Mouse (Mus musculus) mouse embryonic stem cell (cell line): ENCODE measurements at regions not wholly inside any gene's neighbourhood (a gene's known extent, or its start where the extent isn't known, plus 50 kb on each side); places are given as distances from the start of the nearest gene placed in this dataset.

Experiments
- in situ Hi-C, 2 experiments: fragments of 300-500 bp; cut with MboI; formaldehyde crosslinking; loops; 1 replicate in 1 of 2; 3 replicates in 1 of 2; pipeline ENCODE4 v1.14.3; 2019 to 2020; ENCODE audit warnings: low sequenced_read_pairs in 2 of 2, low pct_unique_long_range_greater_than_20kb in 1 of 2, mixed read lengths in 1 of 2; ENCODE audit not compliant: unreplicated experiment in 1 of 2

- in situ Hi-C loops, result loop anchor here (10.0 to 25.0 kb wide), 2 partner anchors 220 to 237 kb away; partner anchors contain the start of genes Gm45208 (in 1 of the 2), Gpkow (in 1 of the 2) and Wdr45 (in 1 of the 2)
These were observed 98.6 kb upstream of the Foxp3 start for GRCm38 (mm10) chrX:7474831-7475230.

- in situ Hi-C loops, result loop anchor here (10.0 to 25.0 kb wide), 2 partner anchors 221 to 238 kb away; partner anchors contain the start of genes Gm45208 (in 1 of the 2), Gpkow (in 1 of the 2) and Wdr45 (in 1 of the 2)
These were observed 98.2 kb upstream of the Usp27x start for GRCm38 (mm10) chrX:7473814-7474213.

DNA sequence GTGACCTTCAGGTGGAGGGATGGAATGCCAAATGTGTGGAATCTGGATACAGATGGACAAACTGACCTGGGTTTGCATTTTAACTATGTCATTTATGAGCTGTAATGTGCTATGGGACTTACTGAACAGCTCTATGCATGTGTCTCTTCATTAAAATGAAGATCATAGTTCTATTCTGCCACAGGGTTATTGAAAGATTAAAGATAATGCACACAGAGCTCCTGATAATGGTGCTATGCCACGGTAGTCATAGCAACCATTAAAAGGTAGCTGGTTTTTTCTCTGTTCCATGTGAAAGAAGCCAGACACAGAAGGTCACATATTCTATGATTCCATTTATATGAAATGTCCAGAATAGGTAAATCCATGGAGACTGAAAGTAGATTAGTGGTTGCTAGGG is 94.2 kb upstream of the Usp27x start:
- in situ Hi-C loops, result loop anchor here (10.0 to 25.0 kb wide), 2 partner anchors 225 to 242 kb away; partner anchors contain the start of genes Gm45208 (in 1 of the 2), Gpkow (in 1 of the 2) and Wdr45 (in 1 of the 2)

DNA sequence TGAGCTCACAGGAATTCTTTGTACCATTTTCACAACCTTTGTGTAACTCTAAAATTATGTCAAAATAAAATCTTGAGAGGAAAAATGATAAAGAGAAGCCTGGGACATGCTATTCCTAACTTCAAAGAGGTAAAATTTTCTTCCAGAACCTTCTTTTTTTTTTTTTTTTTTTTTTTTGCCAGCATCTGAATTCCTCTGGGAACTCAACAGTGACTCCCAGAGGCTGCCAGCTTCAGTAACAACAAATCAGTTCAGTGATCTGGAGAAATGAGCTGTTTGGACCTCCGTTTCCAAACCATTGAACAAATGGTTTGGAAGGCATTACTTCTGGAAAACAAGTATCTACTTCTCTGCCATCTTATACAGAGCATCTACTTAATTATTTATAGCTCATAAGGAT is 92.4 kb upstream of the Usp27x start:
- in situ Hi-C loops, result loop anchor here in 1 of 2 experiments (25.0 kb wide), 1 partner anchor 244 kb away; the partner anchor contains the start of genes Gm45208 and Wdr45

DNA sequence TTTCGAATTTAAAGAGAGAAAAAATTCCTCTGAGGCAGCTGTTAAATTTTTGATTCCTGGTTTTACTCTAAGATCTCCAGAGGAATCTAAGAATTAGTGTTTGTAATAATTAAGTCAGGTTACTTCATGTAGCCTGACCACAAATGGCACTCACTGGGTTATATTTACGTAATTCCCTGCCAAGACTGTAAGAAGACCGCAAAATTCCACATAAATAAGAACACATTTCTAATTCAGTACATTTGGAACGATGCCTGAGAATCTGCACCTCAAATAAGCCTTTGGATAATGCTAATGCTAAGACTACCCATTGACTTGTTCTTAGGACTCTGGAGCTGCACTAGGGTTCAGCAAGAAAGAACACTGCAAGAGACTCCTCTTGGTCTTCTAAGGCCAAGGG is 81.2 kb upstream of the Usp27x start:
- in situ Hi-C loops, result loop anchor here in 1 of 2 experiments (25.0 kb wide), 1 partner anchor 255 kb away; the partner anchor contains the start of genes Gm45208 and Wdr45

GRCm38 (mm10) chrX:7445035-7445434 is 69.4 kb upstream of the Usp27x start:
- in situ Hi-C loops, result no loop called here

- in situ Hi-C loops, result no loop called here
These were observed 69.0 kb upstream of the Usp27x start for GRCm38 (mm10) chrX:7444583-7444982.

DNA sequence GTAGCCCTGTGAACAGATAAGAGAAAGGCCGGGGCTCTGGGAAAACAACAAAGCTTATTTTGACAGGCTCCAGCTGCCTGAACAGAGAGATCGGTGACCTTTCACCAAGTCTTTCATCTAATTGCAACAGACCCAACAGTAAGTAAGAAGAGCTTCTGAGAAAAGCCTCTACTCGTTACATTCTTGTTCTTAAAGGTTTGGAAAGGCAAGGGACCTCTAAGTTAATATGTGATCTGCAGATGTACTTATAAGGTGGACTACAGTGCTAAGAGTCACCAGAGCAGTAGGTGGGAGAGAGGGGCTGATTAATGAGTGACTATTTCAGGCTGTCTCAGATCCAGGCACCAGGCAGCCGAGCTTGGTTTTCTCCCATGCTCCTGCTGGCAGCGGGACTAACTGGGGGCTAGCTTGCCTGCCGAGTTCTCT is 68.4 kb upstream of the Usp27x start:
- in situ Hi-C loops, result no loop called here

- in situ Hi-C loops, result no loop called here
These were observed 59.9 kb upstream of the Usp27x start for GRCm38 (mm10) chrX:7435375-7436042.

- in situ Hi-C loops, result no loop called here
These were observed 58.6 kb upstream of the Usp27x start for GRCm38 (mm10) chrX:7434268-7434667.

- in situ Hi-C loops, result no loop called here
These were observed 54.8 kb upstream of the Usp27x start for GRCm38 (mm10) chrX:7430456-7430855.

GRCm38 (mm10) chrX:7429524-7429865 is 53.9 kb upstream of the Usp27x start:
- in situ Hi-C loops, result no loop called here

GRCm38 (mm10) chrX:7428621-7429523 is 53.2 kb upstream of the Usp27x start:
- in situ Hi-C loops, result no loop called here
